Mouse (Mus musculus) lung, embryonic 16.5 days (tissue): ENCODE data around the gene Paqr5. TPM values are rescaled to one million over a fixed set of nuclear protein-coding genes. Genes with fewer than 3 reads are reported as not detected.

Experiments used
- ATAC-seq: fragments of 200-750 bp; cut with Nextera tagmentation; 2 replicates; pipeline ENCODE4 v1.8.0; 2017; ENCODE audit warnings: low read depth, mild to moderate bottlenecking, moderate library complexity
- H3K27ac ChIP-seq: fragments of 300-500 bp; sonication (generic); 2 replicates; pipeline ENCODE4 v1.5.1; 2014; ENCODE audit warnings: mild to moderate bottlenecking, control low read depth, low read length
- H3K27me3 ChIP-seq: fragments of 300-500 bp; sonication (generic); 2 replicates; pipeline ENCODE4 v1.6.1; 2014; ENCODE audit warnings: low read depth, low read length, mixed read lengths; ENCODE audit not compliant: control insufficient read depth, insufficient read depth
- H3K36me3 ChIP-seq: fragments of 300-500 bp; sonication (generic); 2 replicates; pipeline ENCODE4 v1.6.1; 2014; ENCODE audit warnings: low read length; ENCODE audit not compliant: control insufficient read depth, insufficient read depth
- H3K4me1 ChIP-seq: fragments of 300-500 bp; sonication (generic); replicated peaks from 2 replicates; pipeline ENCODE4 v1.6.1; 2014; ENCODE audit warnings: low read length, mixed read lengths; ENCODE audit not compliant: control insufficient read depth, insufficient read depth
- H3K4me2 ChIP-seq: fragments of 300-500 bp; sonication (generic); 2 replicates; pipeline ENCODE4 v1.6.1; 2014; ENCODE audit warnings: low read depth, low read length, control low read depth
- H3K4me3 ChIP-seq: fragments of 300-500 bp; sonication (generic); 2 replicates; pipeline ENCODE4 v1.5.1; 2014; ENCODE audit warnings: mild to moderate bottlenecking, low read length, control low read depth
- H3K9ac ChIP-seq: fragments of 300-500 bp; sonication (generic); 2 replicates; pipeline ENCODE4 v1.6.1; 2014; ENCODE audit warnings: low read length, control low read depth
- H3K9me3 ChIP-seq: fragments of 300-500 bp; sonication (generic); 2 replicates; pipeline ENCODE4 v1.6.1; 2016; ENCODE audit warnings: low read length; ENCODE audit not compliant: control insufficient read depth
- WGBS: fragments of 180-500 bp; shearing (Covaris S2); extraction: QIAGEN DNeasy Blood & Tissue Kit; methylation state at CpG from one replicate; pipeline ENCODE4 v1.1.7; 2014; 5-methylcytosine and 5-hydroxymethylcytosine counted together
- polyA plus RNA-seq: library from polyadenylated mRNA; unstranded; fragments of >200 nt; fragmentation: Nextera tagmentation; extraction: Ambion mirVana; gene quantifications from 2 replicates; pipeline ENCODE4 v1.2.1, GENCODE M21; 2015

Paqr5 gene
- polyA plus RNA-seq, 1 experiment from 2014 or later: 5.1 TPM

GRCm38 (mm10) chr9:61910526-61911256 lies 116.0 kb downstream of the Paqr5 start:
- no peak for ATAC-seq
- H3K27me3 ChIP-seq: no peaks in the 10 kb centered on the region
- H3K9ac ChIP-seq: no peak overlapping the region
- H3K9me3 ChIP-seq: no peaks in the 10 kb centered on the region
- no peak overlapping the region for H3K27ac ChIP-seq
- peaks cover 15% of the 10 kb centered on the region for H3K36me3 ChIP-seq
- H3K4me1 ChIP-seq: peaks cover 9% of the 10 kb centered on the region
- 29% methylated on average over 20 of the region's 20 CpGs for WGBS
- H3K4me2 ChIP-seq: no peak overlapping the region
- H3K4me3 ChIP-seq: no peak overlapping the region

DNA sequence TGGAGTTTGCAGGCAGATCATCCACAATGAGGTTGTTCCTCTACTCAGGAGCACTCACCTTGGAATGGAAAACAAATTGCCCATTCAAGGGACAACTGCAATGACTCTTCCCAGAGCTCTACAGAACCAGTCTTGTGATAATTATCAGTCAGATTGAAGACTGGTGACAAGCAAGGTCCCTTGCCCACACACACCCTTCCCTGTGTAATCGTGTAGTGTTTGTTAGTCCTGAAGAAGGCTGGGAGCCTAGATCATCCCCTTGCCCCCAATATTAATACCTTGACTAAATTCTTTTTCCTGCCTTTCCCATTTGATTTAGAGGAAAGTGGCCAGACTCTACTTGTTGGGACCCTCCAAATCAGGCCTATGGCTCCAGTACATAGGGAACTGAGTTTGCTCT lies 117.0 kb downstream of the Paqr5 start:
- ATAC-seq: no peak
- WGBS: 64% methylated on average over 1 of the region's 1 CpGs
- no peak overlapping the region for H3K27ac ChIP-seq

GRCm38 (mm10) chr9:61908832-61909407 lies 117.7 kb downstream of the Paqr5 start:
- H3K9ac ChIP-seq: no peak overlapping the region
- no peak overlapping the region for H3K4me3 ChIP-seq
- no peak overlapping the region for H3K4me2 ChIP-seq
- peaks cover 15% of the 10 kb centered on the region for H3K36me3 ChIP-seq
- H3K4me1 ChIP-seq: peaks cover 20% of the 10 kb centered on the region
- ATAC-seq: no peak
- no peak overlapping the region for H3K27ac ChIP-seq
- no peaks in the 10 kb centered on the region for H3K27me3 ChIP-seq
- 87% methylated on average over 11 of the region's 11 CpGs for WGBS
- H3K9me3 ChIP-seq: no peaks in the 10 kb centered on the region

More for the DNA sequence above, 117.0 kb downstream of the Paqr5 start:
- no peak overlapping the region for H3K4me3 ChIP-seq
- H3K36me3 ChIP-seq: peaks cover 15% of the 10 kb centered on the region
- peaks cover 15% of the 10 kb centered on the region for H3K4me1 ChIP-seq
- H3K9me3 ChIP-seq: no peaks in the 10 kb centered on the region
- H3K4me2 ChIP-seq: no peak overlapping the region
- no peak overlapping the region for H3K9ac ChIP-seq
- no peaks in the 10 kb centered on the region for H3K27me3 ChIP-seq

- Histone ChIP-seq H3K36me3 (peaks cover 15% of the 10 kb centered on the region), H3K27ac (no peak overlapping the region), H3K4me1 (peaks cover 22% of the 10 kb centered on the region), H3K9me3 (no peaks in the 10 kb centered on the region), H3K4me2 (no peak overlapping the region), H3K27me3 (no peaks in the 10 kb centered on the region), H3K9ac (no peak overlapping the region), H3K4me3 (no peak overlapping the region)
- WGBS: 71% methylated on average over 3 of the region's 3 CpGs
- no peak for ATAC-seq
Observed at GRCm38 (mm10) chr9:61908341-61908740, 118.3 kb downstream of the Paqr5 start.

DNA sequence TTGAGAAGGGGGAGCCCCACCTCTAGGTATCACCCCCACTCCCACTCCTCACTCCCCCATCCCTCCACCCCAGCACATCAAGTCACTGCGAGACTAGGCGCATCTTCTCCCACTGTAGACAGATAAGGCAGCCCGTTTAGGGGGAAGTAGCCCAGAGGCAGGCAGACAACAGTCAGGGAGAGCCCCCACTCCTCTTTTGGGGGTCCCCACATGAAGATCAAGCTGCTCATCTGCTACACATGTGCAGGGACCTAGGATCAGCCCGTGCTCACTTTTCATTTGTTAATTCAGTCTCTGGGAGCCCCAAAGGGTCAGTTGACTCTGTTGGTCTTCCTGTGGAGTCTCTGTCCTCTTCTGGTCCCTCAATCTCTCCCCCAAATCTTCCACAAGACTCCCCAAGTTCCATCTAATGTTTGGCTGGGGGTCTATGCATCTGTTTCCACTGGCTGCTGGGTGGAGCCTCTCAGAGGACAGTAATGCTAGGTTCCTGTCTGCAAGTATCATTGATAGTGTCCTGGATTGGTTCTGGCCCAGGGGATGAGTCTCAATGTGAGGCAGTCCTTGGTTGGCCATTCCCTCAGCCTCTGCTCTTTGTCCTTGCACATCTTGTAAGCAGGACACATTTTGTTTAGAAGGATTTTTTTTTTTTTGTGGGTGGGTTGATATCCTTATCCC lies 118.9 kb downstream of the Paqr5 start:
- Histone ChIP-seq H3K9ac (no peak overlapping the region), H3K9me3 (no peaks in the 10 kb centered on the region), H3K4me1 (peaks cover 16% of the 10 kb centered on the region), H3K27ac (no peak overlapping the region), H3K36me3 (peaks cover 12% of the 10 kb centered on the region), H3K27me3 (no peaks in the 10 kb centered on the region), H3K4me2 (no peak overlapping the region), H3K4me3 (no peak overlapping the region)
- no peak for ATAC-seq
- 66% methylated on average over 4 of the region's 4 CpGs for WGBS

DNA sequence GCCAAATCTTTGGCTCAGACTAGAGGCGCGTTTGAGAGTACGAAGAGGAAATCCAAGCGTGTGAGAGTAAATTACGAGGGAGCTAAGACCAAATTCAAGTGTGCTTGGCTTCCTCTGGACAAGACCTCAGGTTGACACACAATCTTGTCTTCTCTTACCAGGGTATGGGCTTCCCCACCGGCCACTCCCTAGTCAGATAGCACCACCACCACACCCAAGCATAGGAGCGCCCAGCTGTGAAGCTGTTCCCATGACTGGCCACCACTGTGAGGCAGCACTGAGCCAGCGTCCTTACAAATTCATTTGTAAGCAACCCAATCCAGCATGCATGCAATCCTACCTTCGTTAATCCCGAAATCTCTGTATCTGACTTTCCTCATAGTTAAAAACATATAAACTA lies 119.7 kb downstream of the Paqr5 start:
- 65% methylated on average over 10 of the region's 10 CpGs for WGBS
- H3K9ac ChIP-seq: no peak overlapping the region
- ATAC-seq: no peak

GRCm38 (mm10) chr9:61905576-61905975 lies 121.1 kb downstream of the Paqr5 start:
- H3K27me3 ChIP-seq: no peaks in the 10 kb centered on the region
- WGBS: 70% methylated on average over 5 of the region's 5 CpGs
- no peaks in the 10 kb centered on the region for H3K36me3 ChIP-seq
- H3K4me3 ChIP-seq: no peak overlapping the region
- peaks cover 14% of the 10 kb centered on the region for H3K4me1 ChIP-seq
- ATAC-seq: no peak
- H3K4me2 ChIP-seq: no peak overlapping the region
- H3K9me3 ChIP-seq: no peaks in the 10 kb centered on the region
- H3K27ac ChIP-seq: no peak overlapping the region
- no peak overlapping the region for H3K9ac ChIP-seq

More for the DNA sequence above, 119.7 kb downstream of the Paqr5 start:
- Histone ChIP-seq H3K27me3 (no peaks in the 10 kb centered on the region), H3K9me3 (no peaks in the 10 kb centered on the region), H3K4me1 (peaks cover 14% of the 10 kb centered on the region), H3K36me3 (peaks cover 3% of the 10 kb centered on the region; the same call in 1 of the 2 replicates), H3K27ac (no peak overlapping the region), H3K4me3 (no peak overlapping the region), H3K4me2 (no peak overlapping the region)

DNA sequence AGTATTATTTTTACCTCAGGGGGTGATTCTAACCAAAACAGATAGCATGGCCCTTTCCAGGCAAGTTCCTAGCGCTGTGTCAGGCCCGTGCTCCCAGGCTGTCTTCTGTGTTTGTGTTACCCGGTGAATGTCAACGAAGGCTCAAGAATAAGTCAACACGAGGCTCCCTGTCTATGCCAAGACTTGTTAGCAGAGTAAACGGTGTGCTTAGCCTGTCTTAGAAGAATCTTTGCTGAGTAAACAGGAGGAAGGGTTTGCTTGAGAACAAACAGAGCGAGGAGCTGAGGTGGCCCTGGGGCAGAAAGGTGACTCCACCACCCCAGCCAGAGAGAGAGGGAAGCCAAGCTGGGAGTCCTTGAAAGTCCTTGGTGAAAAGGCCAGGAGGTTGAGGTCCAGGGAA lies 122.5 kb downstream of the Paqr5 start:
- H3K27me3 ChIP-seq: peaks cover 4% of the 10 kb centered on the region
- peaks cover 14% of the 10 kb centered on the region for H3K4me1 ChIP-seq
- 11% methylated on average over 7 of the region's 7 CpGs for WGBS
- no peaks in the 10 kb centered on the region for H3K36me3 ChIP-seq
- H3K9me3 ChIP-seq: no peaks in the 10 kb centered on the region
- 0 out of 2 replicates have a peak overlapping the region, but pooled peaks have one; percentile 9 for H3K9ac ChIP-seq
- peak; percentile 49 for ATAC-seq
- H3K4me2 ChIP-seq: no peak overlapping the region
- peak overlapping the region; percentile 49 for H3K27ac ChIP-seq
- no peak overlapping the region for H3K4me3 ChIP-seq
